Mouse (Mus musculus): ENCODE measurements around the gene Creb1. TPM values are rescaled to one million over a fixed set of nuclear protein-coding genes. Genes with fewer than 3 reads are reported as not detected.
A peak's percentile ranks its signal among the peaks of the same experiment; 100 is the strongest.

Creb1 gene
- 21.3 and 33.8 TPM in 2 replicates for polyA plus RNA-seq (2012; rRNA removed)

GRCm38 (mm10) chr1:64532589-64533470 lies at the start of gene Creb1:
Gene Creb1 (plus strand): TSS chr1:64532645.
- peak; percentile 99 for DNase-seq (ENCODE audit: low read depth)
- TF ChIP-seq POLR2A (IDR thresholded peaks at IDR 0.05; ENCODE audit: borderline replicate concordance, extremely low read depth, insufficient read depth, insufficient read length, poor library complexity, severe bottlenecking) (peak; percentile 73), CTCF (IDR thresholded peaks at IDR 0.05; ENCODE audit: borderline replicate concordance, extremely low read depth, insufficient read depth, insufficient read length) (no peak)

DNA sequence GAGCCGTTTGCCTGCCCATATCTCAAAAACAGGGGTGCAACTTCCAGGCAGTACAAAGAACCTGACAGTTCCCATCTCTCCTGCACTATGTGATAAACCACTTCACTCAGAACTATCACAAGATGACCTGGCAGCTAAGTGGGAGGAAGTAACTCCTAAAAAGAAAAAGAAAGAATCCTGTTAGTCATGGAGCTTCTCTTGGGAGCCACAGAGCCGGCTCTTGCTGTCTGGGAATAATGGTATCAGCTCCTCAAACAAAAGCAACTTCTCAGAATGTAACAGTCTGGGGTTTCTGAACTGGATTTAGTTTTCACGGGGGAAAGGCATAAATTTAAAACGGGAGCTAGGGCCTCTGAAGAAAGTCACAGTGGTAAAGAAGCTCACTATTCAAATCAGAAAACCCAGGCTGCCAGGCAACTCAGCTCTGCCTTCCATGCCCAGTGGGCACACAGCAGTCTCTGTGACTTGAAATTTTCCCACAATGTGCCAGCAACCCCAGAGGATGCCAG lies 43.9 kb upstream of the Creb1 start:
- no peak for TF ChIP-seq CTCF (IDR thresholded peaks at IDR 0.05; ENCODE audit: borderline replicate concordance, extremely low read depth, insufficient read depth, insufficient read length)
- TF ChIP-seq POLR2A (IDR thresholded peaks at IDR 0.05; ENCODE audit: borderline replicate concordance, extremely low read depth, insufficient read depth, insufficient read length, poor library complexity, severe bottlenecking): no peak
- peak; percentile 57 for DNase-seq (ENCODE audit: low read depth)

GRCm38 (mm10) chr1:64496803-64497202 lies 35.6 kb upstream of the Creb1 start:
- TF ChIP-seq CTCF (IDR thresholded peaks at IDR 0.05; ENCODE audit: borderline replicate concordance, extremely low read depth, insufficient read depth, insufficient read length): no peak
- DNase-seq (ENCODE audit: low read depth): no peak

- TF ChIP-seq POLR2A (IDR thresholded peaks at IDR 0.05; ENCODE audit: borderline replicate concordance, extremely low read depth, insufficient read depth, insufficient read length, poor library complexity, severe bottlenecking) (no peak), CTCF (IDR thresholded peaks at IDR 0.05; ENCODE audit: borderline replicate concordance, extremely low read depth, insufficient read depth, insufficient read length) (no peak)
- DNase-seq (ENCODE audit: low read depth): no peak
These were observed 30.9 kb upstream of the Creb1 start for GRCm38 (mm10) chr1:64501382-64502140.

GRCm38 (mm10) chr1:64508479-64509096 lies 23.9 kb upstream of the Creb1 start:
- DNase-seq (ENCODE audit: low read depth): no peak

GRCm38 (mm10) chr1:64509678-64510077 lies 22.8 kb upstream of the Creb1 start:
- DNase-seq (ENCODE audit: low read depth): peak; percentile 43
- TF ChIP-seq CTCF (IDR thresholded peaks at IDR 0.05; ENCODE audit: borderline replicate concordance, extremely low read depth, insufficient read depth, insufficient read length) (no peak), POLR2A (IDR thresholded peaks at IDR 0.05; ENCODE audit: borderline replicate concordance, extremely low read depth, insufficient read depth, insufficient read length, poor library complexity, severe bottlenecking) (no peak)

More at GRCm38 (mm10) chr1:64508479-64509096, 23.9 kb upstream of the Creb1 start:
- TF ChIP-seq POLR2A (IDR thresholded peaks at IDR 0.05; ENCODE audit: borderline replicate concordance, extremely low read depth, insufficient read depth, insufficient read length, poor library complexity, severe bottlenecking) (no peak), CTCF (IDR thresholded peaks at IDR 0.05; ENCODE audit: borderline replicate concordance, extremely low read depth, insufficient read depth, insufficient read length) (no peak)

GRCm38 (mm10) chr1:64514184-64514583 lies 18.3 kb upstream of the Creb1 start:
- TF ChIP-seq POLR2A (IDR thresholded peaks at IDR 0.05; ENCODE audit: borderline replicate concordance, extremely low read depth, insufficient read depth, insufficient read length, poor library complexity, severe bottlenecking): no peak
- no peak for TF ChIP-seq CTCF (IDR thresholded peaks at IDR 0.05; ENCODE audit: borderline replicate concordance, extremely low read depth, insufficient read depth, insufficient read length)
- no peak for DNase-seq (ENCODE audit: low read depth)

- TF ChIP-seq CTCF (IDR thresholded peaks at IDR 0.05; ENCODE audit: borderline replicate concordance, extremely low read depth, insufficient read depth, insufficient read length) (no peak), POLR2A (IDR thresholded peaks at IDR 0.05; ENCODE audit: borderline replicate concordance, extremely low read depth, insufficient read depth, insufficient read length, poor library complexity, severe bottlenecking) (no peak)
- no peak for DNase-seq (ENCODE audit: low read depth)
These were observed 15.9 kb upstream of the Creb1 start for GRCm38 (mm10) chr1:64516593-64516992.

DNA sequence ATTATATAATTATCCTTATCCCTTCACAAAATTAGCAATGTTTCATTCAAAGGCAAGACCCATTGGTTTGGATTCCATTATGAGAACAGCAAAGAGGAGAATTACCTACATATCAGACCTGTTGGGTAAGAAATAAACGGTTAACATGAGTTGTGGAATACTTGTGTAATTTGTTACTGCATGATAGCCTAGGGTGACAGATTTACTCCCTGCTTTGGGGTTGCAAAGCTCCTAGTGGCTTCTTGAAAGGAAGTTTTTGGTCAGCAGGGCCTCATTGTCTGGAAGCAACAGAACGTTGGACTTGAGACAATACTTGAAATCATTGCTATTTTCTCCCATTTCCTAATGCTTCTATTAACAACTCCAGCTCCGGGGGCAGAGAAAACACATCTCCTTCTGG lies 14.0 kb upstream of the Creb1 start:
- no peak for DNase-seq (ENCODE audit: low read depth)
- TF ChIP-seq POLR2A (IDR thresholded peaks at IDR 0.05; ENCODE audit: borderline replicate concordance, extremely low read depth, insufficient read depth, insufficient read length, poor library complexity, severe bottlenecking) (no peak), CTCF (IDR thresholded peaks at IDR 0.05; ENCODE audit: borderline replicate concordance, extremely low read depth, insufficient read depth, insufficient read length) (no peak)

- no peak for TF ChIP-seq CTCF (IDR thresholded peaks at IDR 0.05; ENCODE audit: borderline replicate concordance, extremely low read depth, insufficient read depth, insufficient read length)
- no peak for TF ChIP-seq POLR2A (IDR thresholded peaks at IDR 0.05; ENCODE audit: borderline replicate concordance, extremely low read depth, insufficient read depth, insufficient read length, poor library complexity, severe bottlenecking)
- no peak for DNase-seq (ENCODE audit: low read depth)
These were observed 13.1 kb upstream of the Creb1 start for GRCm38 (mm10) chr1:64519345-64519744.

GRCm38 (mm10) chr1:64519901-64520300 lies 12.5 kb upstream of the Creb1 start:
- TF ChIP-seq POLR2A (IDR thresholded peaks at IDR 0.05; ENCODE audit: borderline replicate concordance, extremely low read depth, insufficient read depth, insufficient read length, poor library complexity, severe bottlenecking) (no peak), CTCF (IDR thresholded peaks at IDR 0.05; ENCODE audit: borderline replicate concordance, extremely low read depth, insufficient read depth, insufficient read length) (no peak)
- DNase-seq (ENCODE audit: low read depth): no peak
